ENCODE assay signal across 46 mouse cellular contexts in genomic region chr8:105088581-105088980, GRCm38 (mm10). TPM values are rescaled to one million over a fixed set of nuclear protein-coding genes. Genes with fewer than 3 reads are reported as not detected.
"Had no signal": no experiment of that assay in that cellular context is flagged by ENCODE, and none has a peak within 500 bp of the region (broad histone marks: within the 10 kb centered on the region; RNA-seq: fewer than 3 reads in every experiment).

No protein-coding gene starts in this region.

- DNase-seq: left cerebral cortex, postnatal 4 days; liver; liver, embryonic 13.5 days; lung, adult 18-20 months; lung, adult 2 months; lung, embryonic 14.5 days; lung, postnatal 10 days; lung, postnatal 14 days; lung, postnatal 36 days; lung, postnatal 4 days; midbrain, embryonic 14.5 days had no signal

- H3K4me3 ChIP-seq: limb, embryonic 10.5 days; limb, embryonic 12.5 days; limb, embryonic 13.5 days; limb, embryonic 15.5 days; liver, embryonic 12.5 days; liver, embryonic 13.5 days; liver, embryonic 15.5 days; lung, embryonic 15.5 days; megakaryocyte, embryonic 14.5 days; midbrain, embryonic 10.5 days; midbrain, embryonic 12.5 days; midbrain, embryonic 13.5 days; midbrain, embryonic 15.5 days; myocyte; neural tube, embryonic 12.5 days had no signal

- H3K9ac ChIP-seq: limb, embryonic 12.5 days; limb, embryonic 13.5 days; limb, embryonic 15.5 days; liver, embryonic 12.5 days; liver, embryonic 13.5 days; liver, embryonic 14.5 days; liver, embryonic 15.5 days; lung, embryonic 14.5 days; lung, embryonic 15.5 days; midbrain, embryonic 12.5 days; midbrain, embryonic 13.5 days; midbrain, embryonic 15.5 days; neural tube, embryonic 12.5 days had no signal

- H3K4me1 ChIP-seq: limb, embryonic 10.5 days; limb, embryonic 12.5 days; limb, embryonic 13.5 days; limb, embryonic 15.5 days; liver, embryonic 12.5 days; liver, embryonic 13.5 days; liver, embryonic 15.5 days; lung, embryonic 15.5 days; megakaryocyte, embryonic 14.5 days; midbrain, embryonic 10.5 days; midbrain, embryonic 12.5 days; midbrain, embryonic 13.5 days; midbrain, embryonic 15.5 days; neural tube, embryonic 12.5 days had no signal

- H3K36me3 ChIP-seq: limb, embryonic 10.5 days; limb, embryonic 12.5 days; limb, embryonic 13.5 days; limb, embryonic 15.5 days; liver, embryonic 12.5 days; liver, embryonic 13.5 days; liver, embryonic 15.5 days; lung, embryonic 15.5 days; midbrain, embryonic 10.5 days; midbrain, embryonic 12.5 days; midbrain, embryonic 13.5 days; midbrain, embryonic 15.5 days; neural tube, embryonic 12.5 days had no signal

- ATAC-seq: liver, embryonic 12.5 days; lung, postnatal 0 days; midbrain, embryonic 13.5 days; midbrain, embryonic 15.5 days; midbrain, embryonic 16.5 days had no signal

- H3K27ac ChIP-seq: limb, embryonic 10.5 days; limb, embryonic 12.5 days; limb, embryonic 13.5 days; limb, embryonic 15.5 days; liver, embryonic 12.5 days; liver, embryonic 13.5 days; liver, embryonic 14.5 days; liver, embryonic 15.5 days; lung, embryonic 15.5 days; macrophage; midbrain, embryonic 10.5 days; midbrain, embryonic 12.5 days; midbrain, embryonic 13.5 days; midbrain, embryonic 15.5 days; neural tube, embryonic 12.5 days had no signal

- H3K27me3 ChIP-seq: limb, embryonic 12.5 days; limb, embryonic 13.5 days; limb, embryonic 15.5 days; liver, embryonic 13.5 days; liver, embryonic 15.5 days; lung, embryonic 15.5 days; midbrain, embryonic 12.5 days; midbrain, embryonic 13.5 days; midbrain, embryonic 15.5 days; neural tube, embryonic 12.5 days had no signal

- H3K9me3 ChIP-seq: limb, embryonic 10.5 days; limb, embryonic 12.5 days; limb, embryonic 13.5 days; limb, embryonic 15.5 days; liver, embryonic 12.5 days; liver, embryonic 13.5 days; liver, embryonic 15.5 days; lung, embryonic 15.5 days; megakaryocyte, embryonic 14.5 days; midbrain, embryonic 10.5 days; midbrain, embryonic 12.5 days; midbrain, embryonic 13.5 days; midbrain, embryonic 15.5 days; neural tube, embryonic 12.5 days had no signal

- H3K4me2 ChIP-seq: limb, embryonic 12.5 days; limb, embryonic 13.5 days; limb, embryonic 15.5 days; liver, embryonic 11.5 days; liver, embryonic 12.5 days; liver, embryonic 13.5 days; liver, embryonic 15.5 days; lung, embryonic 14.5 days; lung, embryonic 15.5 days; midbrain, embryonic 11.5 days; midbrain, embryonic 12.5 days; midbrain, embryonic 13.5 days; midbrain, embryonic 15.5 days; neural tube, embryonic 12.5 days had no signal

RNA-seq across cellular contexts. Expression of gene Ces3b, which starts 5.0 kb away (rescaled TPM):
- total RNA-seq: left cerebral cortex, adult 8-10 months; left cerebral cortex, postnatal 10 days; left cerebral cortex, postnatal 14 days; left cerebral cortex, postnatal 25 days; left cerebral cortex, postnatal 36 days; left cerebral cortex, postnatal 4 days; megakaryocyte progenitor cell, adult 5-6 weeks; megakaryocyte, adult 5-6 weeks; megakaryocyte-erythroid progenitor cell, adult 5-6 weeks; midbrain, postnatal 0 days; monocyte, adult 5-6 weeks had no signal
- polyA plus RNA-seq: limb, embryonic 10.5 days; limb, embryonic 11.5 days; limb, embryonic 12.5 days; limb, embryonic 13.5 days; limb, embryonic 14.5 days; limb, embryonic 15.5 days; liver, embryonic 11.5 days; liver, embryonic 12.5 days; liver, embryonic 13.5 days; liver, embryonic 14.5 days; liver, embryonic 15.5 days; liver, embryonic 16.5 days; lung, embryonic 14.5 days; lung, embryonic 15.5 days; lung, embryonic 16.5 days; lung, postnatal 0 days; macrophage; midbrain, embryonic 10.5 days; midbrain, embryonic 11.5 days; midbrain, embryonic 12.5 days; midbrain, embryonic 13.5 days; midbrain, embryonic 14.5 days; midbrain, embryonic 15.5 days; midbrain, embryonic 16.5 days; midbrain, postnatal 0 days; myocyte; neural tube, embryonic 11.5 days; neural tube, embryonic 12.5 days had no signal

RNA-seq across cellular contexts. Expression of gene Ces3a, which starts 40.2 kb away (rescaled TPM):
- total RNA-seq: left cerebral cortex, adult 8-10 months; left cerebral cortex, postnatal 10 days; left cerebral cortex, postnatal 14 days; left cerebral cortex, postnatal 25 days; left cerebral cortex, postnatal 36 days; left cerebral cortex, postnatal 4 days; megakaryocyte progenitor cell, adult 5-6 weeks; megakaryocyte, adult 5-6 weeks; megakaryocyte-erythroid progenitor cell, adult 5-6 weeks; midbrain, postnatal 0 days; monocyte, adult 5-6 weeks had no signal
- polyA plus RNA-seq: limb, embryonic 10.5 days; limb, embryonic 11.5 days; limb, embryonic 12.5 days; limb, embryonic 13.5 days; limb, embryonic 14.5 days; limb, embryonic 15.5 days; liver, embryonic 11.5 days; liver, embryonic 12.5 days; lung, embryonic 14.5 days; lung, embryonic 15.5 days; lung, embryonic 16.5 days; lung, postnatal 0 days; macrophage; midbrain, embryonic 10.5 days; midbrain, embryonic 11.5 days; midbrain, embryonic 12.5 days; midbrain, embryonic 13.5 days; midbrain, embryonic 14.5 days; midbrain, embryonic 15.5 days; midbrain, embryonic 16.5 days; midbrain, postnatal 0 days; myocyte; neural tube, embryonic 11.5 days; neural tube, embryonic 12.5 days had no signal

RNA-seq across cellular contexts. Expression of gene Ces4a, which starts 43.0 kb away (rescaled TPM):
- total RNA-seq: left cerebral cortex, adult 8-10 months; left cerebral cortex, postnatal 10 days; left cerebral cortex, postnatal 14 days; left cerebral cortex, postnatal 25 days; left cerebral cortex, postnatal 36 days; left cerebral cortex, postnatal 4 days; megakaryocyte progenitor cell, adult 5-6 weeks; megakaryocyte, adult 5-6 weeks; megakaryocyte-erythroid progenitor cell, adult 5-6 weeks; midbrain, postnatal 0 days; monocyte, adult 5-6 weeks had no signal
- polyA plus RNA-seq: limb, embryonic 10.5 days; limb, embryonic 11.5 days; limb, embryonic 12.5 days; limb, embryonic 13.5 days; limb, embryonic 14.5 days; limb, embryonic 15.5 days; liver, embryonic 11.5 days; liver, embryonic 12.5 days; liver, embryonic 13.5 days; liver, embryonic 14.5 days; liver, embryonic 15.5 days; liver, embryonic 16.5 days; lung, adult 2 months; lung, embryonic 14.5 days; lung, embryonic 15.5 days; lung, embryonic 16.5 days; lung, postnatal 0 days; macrophage; midbrain, embryonic 10.5 days; midbrain, embryonic 11.5 days; midbrain, embryonic 12.5 days; midbrain, embryonic 13.5 days; midbrain, embryonic 14.5 days; midbrain, embryonic 16.5 days; midbrain, postnatal 0 days; myocyte; neural tube, embryonic 11.5 days; neural tube, embryonic 12.5 days had no signal
